Mouse (Mus musculus) forebrain, embryonic 16.5 days (tissue): Measurements from ENCODE around the gene Nectin2. TPM values are rescaled to one million over a fixed set of nuclear protein-coding genes. Genes with fewer than 3 reads are reported as not detected.

Experiments used
- ATAC-seq: fragments of 200-750 bp; cut with Nextera tagmentation; 2 replicates; pipeline ENCODE4 v1.8.0; 2017; ENCODE audit warnings: mild to moderate bottlenecking, moderate library complexity
- H3K27ac ChIP-seq: fragments of 300-500 bp; sonication (generic); 2 replicates; pipeline ENCODE4 v1.5.1; 2014; ENCODE audit warnings: low read length, control low read depth
- H3K27me3 ChIP-seq: fragments of 300-500 bp; sonication (generic); replicated peaks from 2 replicates; pipeline ENCODE4 v1.6.1; 2014; ENCODE audit warnings: low read length; ENCODE audit not compliant: control insufficient read depth, insufficient read depth
- H3K36me3 ChIP-seq: fragments of 300-500 bp; sonication (generic); 2 replicates; pipeline ENCODE4 v1.6.1; 2014; ENCODE audit not compliant: control insufficient read depth, insufficient read depth
- H3K4me1 ChIP-seq: fragments of 300-500 bp; sonication (generic); replicated peaks from 2 replicates; pipeline ENCODE4 v1.6.1; 2014; ENCODE audit warnings: low read length; ENCODE audit not compliant: control insufficient read depth, insufficient read depth
- H3K4me2 ChIP-seq: fragments of 300-500 bp; sonication (generic); 2 replicates; pipeline ENCODE4 v1.6.1; 2014; ENCODE audit warnings: mild to moderate bottlenecking, low read length, control low read depth
- H3K4me3 ChIP-seq: fragments of 300-500 bp; sonication (generic); replicated peaks from 2 replicates; pipeline ENCODE4 v1.5.1; 2014; ENCODE audit warnings: mild to moderate bottlenecking, low read length, control low read depth
- H3K9ac ChIP-seq: fragments of 300-500 bp; sonication (generic); replicated peaks from 2 replicates; pipeline ENCODE4 v1.6.1; 2014; ENCODE audit warnings: low read depth, low read length, control low read depth
- H3K9me3 ChIP-seq: fragments of 300-500 bp; sonication (generic); 2 replicates; pipeline ENCODE4 v1.6.1; 2016; ENCODE audit warnings: low read length; ENCODE audit not compliant: control insufficient read depth
- WGBS: fragments of 180-500 bp; shearing (Covaris S2); extraction: QIAGEN DNeasy Blood & Tissue Kit; methylation state at CpG from one replicate; pipeline ENCODE4 v1.1.7; 2014; 5-methylcytosine and 5-hydroxymethylcytosine counted together
- polyA plus RNA-seq: library from polyadenylated mRNA; unstranded; fragments of >200 nt; fragmentation: Nextera tagmentation; extraction: Ambion mirVana; gene quantifications from 2 replicates; pipeline ENCODE4 v1.2.1, GENCODE M21; 2015

Gene Nectin2
- polyA plus RNA-seq, 1 experiment from 2014 or later: 48.4 TPM

GRCm38 (mm10) chr7:19755851-19756786 is 5.8 kb upstream of the Nectin2 start:
- Histone ChIP-seq H3K36me3 (no peaks in the 10 kb centered on the region), H3K9me3 (no peaks in the 10 kb centered on the region), H3K27me3 (no peaks in the 10 kb centered on the region), H3K4me1 (no peaks in the 10 kb centered on the region), H3K4me3 (no peak overlapping the region), H3K4me2 (no peak overlapping the region), H3K9ac (no peak overlapping the region), H3K27ac (no peak overlapping the region)
- no peak for ATAC-seq
- 81% methylated on average over 22 of the region's 24 CpGs for WGBS

GRCm38 (mm10) chr7:19755008-19755407 is 4.7 kb upstream of the Nectin2 start:
- H3K9ac ChIP-seq: no peak overlapping the region
- 85% methylated on average over 2 of the region's 2 CpGs for WGBS
- no peaks in the 10 kb centered on the region for H3K9me3 ChIP-seq
- ATAC-seq: no peak
- H3K27me3 ChIP-seq: no peaks in the 10 kb centered on the region
- peaks cover 2% of the 10 kb centered on the region for H3K4me1 ChIP-seq
- H3K36me3 ChIP-seq: no peaks in the 10 kb centered on the region
- H3K4me3 ChIP-seq: no peak overlapping the region
- H3K27ac ChIP-seq: no peak overlapping the region
- H3K4me2 ChIP-seq: no peak overlapping the region

GRCm38 (mm10) chr7:19754065-19754464 is 3.8 kb upstream of the Nectin2 start:
- Histone ChIP-seq H3K27ac (no peak overlapping the region), H3K36me3 (no peaks in the 10 kb centered on the region), H3K27me3 (no peaks in the 10 kb centered on the region), H3K9ac (no peak overlapping the region), H3K4me1 (peaks cover 2% of the 10 kb centered on the region), H3K9me3 (no peaks in the 10 kb centered on the region), H3K4me3 (no peak overlapping the region), H3K4me2 (no peak overlapping the region)
- WGBS: 88% methylated on average over 1 of the region's 1 CpGs
- no peak for ATAC-seq

- no peak overlapping the region for H3K27ac ChIP-seq
- H3K9me3 ChIP-seq: no peaks in the 10 kb centered on the region
- H3K4me1 ChIP-seq: peaks cover 3% of the 10 kb centered on the region
These were observed 3.3 kb upstream of the Nectin2 start for GRCm38 (mm10) chr7:19753587-19753986.

GRCm38 (mm10) chr7:19752652-19753051 is 2.4 kb upstream of the Nectin2 start:
- H3K4me3 ChIP-seq: no peak overlapping the region
- no peaks in the 10 kb centered on the region for H3K27me3 ChIP-seq
- peaks cover 12% of the 10 kb centered on the region for H3K4me1 ChIP-seq
- WGBS: 71% methylated on average over 8 of the region's 8 CpGs
- no peak overlapping the region for H3K4me2 ChIP-seq
- no peak overlapping the region for H3K27ac ChIP-seq
- H3K36me3 ChIP-seq: no peaks in the 10 kb centered on the region
- H3K9ac ChIP-seq: no peak overlapping the region
- ATAC-seq: no peak
- no peaks in the 10 kb centered on the region for H3K9me3 ChIP-seq

More at GRCm38 (mm10) chr7:19753587-19753986, 3.3 kb upstream of the Nectin2 start:
- no peak overlapping the region for H3K9ac ChIP-seq
- H3K4me3 ChIP-seq: no peak overlapping the region
- no peak for ATAC-seq
- H3K27me3 ChIP-seq: no peaks in the 10 kb centered on the region
- no peak overlapping the region for H3K4me2 ChIP-seq
- H3K36me3 ChIP-seq: no peaks in the 10 kb centered on the region
- 79% methylated on average over 7 of the region's 7 CpGs for WGBS

- Histone ChIP-seq H3K36me3 (no peaks in the 10 kb centered on the region), H3K27me3 (no peaks in the 10 kb centered on the region), H3K4me3 (no peak overlapping the region), H3K9ac (no peak overlapping the region), H3K4me1 (peaks cover 25% of the 10 kb centered on the region), H3K9me3 (no peaks in the 10 kb centered on the region), H3K27ac (no peak overlapping the region), H3K4me2 (no peak overlapping the region)
- ATAC-seq: no peak
- WGBS: 51% methylated on average over 4 of the region's 4 CpGs
These were observed 744 bp upstream of the Nectin2 start for GRCm38 (mm10) chr7:19751070-19751383.

- Histone ChIP-seq H3K27me3 (no peaks in the 10 kb centered on the region), H3K4me1 (peaks cover 25% of the 10 kb centered on the region), H3K9me3 (no peaks in the 10 kb centered on the region), H3K4me3 (peak overlapping the region; percentile 74), H3K9ac (peak overlapping the region; percentile 88), H3K36me3 (no peaks in the 10 kb centered on the region), H3K27ac (peak overlapping the region; percentile 80), H3K4me2 (peak overlapping the region; percentile 65)
- peak; percentile 92 for ATAC-seq
- under 1% methylated on average over 44 of the region's 46 CpGs for WGBS
These were observed 680 bp downstream of the Nectin2 start for GRCm38 (mm10) chr7:19749389-19750216.

GRCm38 (mm10) chr7:19748219-19749195 is 1.8 kb downstream of the Nectin2 start:
- peak overlapping the region; percentile 74 for H3K4me3 ChIP-seq
- ATAC-seq: peak; percentile 19
- H3K36me3 ChIP-seq: no peaks in the 10 kb centered on the region
- no peaks in the 10 kb centered on the region for H3K9me3 ChIP-seq
- no peaks in the 10 kb centered on the region for H3K27me3 ChIP-seq
- peak overlapping the region; percentile 88 for H3K9ac ChIP-seq
- H3K4me1 ChIP-seq: peaks cover 25% of the 10 kb centered on the region
- H3K27ac ChIP-seq: peak overlapping the region; percentile 66
- WGBS: under 1% methylated on average over 32 of the region's 32 CpGs
- H3K4me2 ChIP-seq: peak overlapping the region; percentile 65
